Mouse (Mus musculus) hindbrain, embryonic 10.5 days (tissue): ENCODE data around the gene Igfbpl1. TPM values are rescaled to one million over a fixed set of nuclear protein-coding genes. Genes with fewer than 3 reads are reported as not detected.

Source experiments
- DNase-seq: peaks from one replicate; pipeline ENCODE4 v3.0.0-alpha.2; 2017; ENCODE audit warnings: low spot score
- H3K27ac ChIP-seq: fragments of 300-500 bp; sonication (generic); 2 replicates; pipeline ENCODE4 v1.5.1; 2016; ENCODE audit warnings: mild to moderate bottlenecking, moderate library complexity
- H3K27me3 ChIP-seq: fragments of 300-500 bp; sonication (generic); 2 replicates; pipeline ENCODE4 v1.6.1; 2016; ENCODE audit warnings: mild to moderate bottlenecking; ENCODE audit not compliant: poor library complexity, insufficient read depth, severe bottlenecking
- H3K36me3 ChIP-seq: fragments of 300-500 bp; sonication (generic); 2 replicates; pipeline ENCODE4 v1.6.1; 2016; ENCODE audit warnings: mild to moderate bottlenecking, moderate library complexity
- H3K4me1 ChIP-seq: fragments of 300-500 bp; sonication (generic); replicated peaks from 2 replicates; pipeline ENCODE4 v1.6.1; 2016; ENCODE audit warnings: mild to moderate bottlenecking
- H3K4me3 ChIP-seq: fragments of 300-500 bp; sonication (generic); 2 replicates; pipeline ENCODE4 v1.5.1; 2016; ENCODE audit warnings: mild to moderate bottlenecking, moderate library complexity
- H3K9me3 ChIP-seq: fragments of 300-500 bp; sonication (generic); 2 replicates; pipeline ENCODE4 v1.6.1; 2016; ENCODE audit warnings: mild to moderate bottlenecking, moderate library complexity
- whole genome bisulfite sequencing: fragments of 180-500 bp; shearing (Covaris S2); methylation state at CpG from one replicate; pipeline ENCODE4 v1.1.7; 2016; 5-methylcytosine and 5-hydroxymethylcytosine counted together
- polyA plus RNA-seq: library from polyadenylated mRNA; unstranded; fragments of >200 nt; fragmentation: Nextera tagmentation; extraction: Ambion mirVana; gene quantifications from 2 replicates; pipeline ENCODE4 v1.2.1, GENCODE M21; 2016

The Igfbpl1 gene
- 13.7 and 56.4 TPM in 2 replicates for polyA plus RNA-seq

DNA sequence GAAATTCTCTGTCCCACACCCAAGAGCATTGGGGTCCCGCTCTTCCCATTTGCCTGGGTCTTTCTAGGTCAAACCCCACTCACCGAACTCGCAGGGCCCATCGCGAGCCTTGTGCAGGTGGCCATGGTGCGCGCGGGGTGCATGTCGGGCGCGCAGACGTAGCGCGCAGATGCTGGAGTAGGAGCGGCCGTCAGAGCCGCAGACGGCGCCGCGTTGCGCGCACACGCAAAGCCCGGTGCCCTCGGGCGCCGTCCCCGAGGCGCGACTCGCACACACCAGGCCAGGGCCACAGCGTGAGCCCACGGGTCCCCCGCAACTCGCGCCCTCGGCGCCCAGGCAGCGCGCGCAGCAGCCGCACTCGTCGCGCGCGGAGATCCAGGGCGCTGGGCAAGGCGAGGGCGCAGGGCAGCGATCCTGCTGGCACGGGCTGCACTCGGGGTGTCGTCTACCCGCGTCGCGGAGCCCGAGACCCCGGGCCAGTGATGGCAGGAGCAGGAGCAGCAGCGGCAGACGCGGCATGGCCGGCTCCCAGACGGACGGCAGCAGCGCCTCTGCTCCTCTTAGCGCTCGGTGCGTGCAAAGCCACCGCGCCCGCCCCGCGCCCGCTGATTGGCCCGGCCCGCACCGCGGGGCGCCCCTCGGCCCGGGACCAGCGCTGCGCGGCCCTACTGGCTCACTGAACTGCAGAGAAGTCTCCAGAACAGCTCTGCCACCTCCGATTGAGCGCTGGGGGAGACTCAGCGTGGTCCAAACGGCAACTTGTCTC is at the start of gene Igfbpl1:
Gene Igfbpl1 (minus strand): TSS at position 649 of the 766 bp plus-strand sequence.
- H3K9me3 ChIP-seq = no peaks in the 10 kb centered on the region
- H3K4me1 ChIP-seq = peaks cover 81% of the 10 kb centered on the region
- peaks cover 87% of the 10 kb centered on the region for H3K27me3 ChIP-seq
- H3K36me3 ChIP-seq = no peaks in the 10 kb centered on the region
- peak within 1 kb of the TSS; percentile 86 for H3K27ac ChIP-seq
- peak within 1 kb of the TSS; percentile 60 for H3K4me3 ChIP-seq
- 1% methylated on average over 91 of the region's 91 CpGs for WGBS
- peak; percentile 62 for DNase-seq

DNA sequence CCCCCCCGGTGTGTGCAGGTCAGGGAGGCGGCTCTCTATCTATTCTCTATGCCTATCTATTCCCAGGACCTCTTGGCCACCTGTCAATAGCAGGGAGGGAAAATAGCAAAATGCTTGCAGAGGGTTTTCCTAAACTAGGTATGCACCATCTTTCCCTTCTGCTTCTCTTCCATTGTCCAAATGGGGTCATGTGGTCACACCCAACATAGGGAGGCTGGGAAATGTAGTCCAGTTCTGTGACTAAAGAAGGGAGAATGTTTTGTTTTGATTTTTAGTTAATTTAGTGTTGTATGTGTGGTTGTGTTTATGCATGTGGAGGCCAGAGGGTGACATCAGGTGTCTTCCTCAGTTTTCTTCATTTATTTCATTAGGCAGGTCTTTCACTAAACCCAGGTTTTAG is 45.4 kb upstream of the Igfbpl1 start:
- no peak for DNase-seq
- Histone ChIP-seq H3K36me3 (no peaks in the 10 kb centered on the region), H3K4me3 (no peak overlapping the region), H3K27me3 (peaks cover 8% of the 10 kb centered on the region), H3K4me1 (peaks cover 27% of the 10 kb centered on the region), H3K9me3 (peaks cover 8% of the 10 kb centered on the region), H3K27ac (no peak overlapping the region)
- 76% methylated on average over 2 of the region's 2 CpGs for whole genome bisulfite sequencing

DNA sequence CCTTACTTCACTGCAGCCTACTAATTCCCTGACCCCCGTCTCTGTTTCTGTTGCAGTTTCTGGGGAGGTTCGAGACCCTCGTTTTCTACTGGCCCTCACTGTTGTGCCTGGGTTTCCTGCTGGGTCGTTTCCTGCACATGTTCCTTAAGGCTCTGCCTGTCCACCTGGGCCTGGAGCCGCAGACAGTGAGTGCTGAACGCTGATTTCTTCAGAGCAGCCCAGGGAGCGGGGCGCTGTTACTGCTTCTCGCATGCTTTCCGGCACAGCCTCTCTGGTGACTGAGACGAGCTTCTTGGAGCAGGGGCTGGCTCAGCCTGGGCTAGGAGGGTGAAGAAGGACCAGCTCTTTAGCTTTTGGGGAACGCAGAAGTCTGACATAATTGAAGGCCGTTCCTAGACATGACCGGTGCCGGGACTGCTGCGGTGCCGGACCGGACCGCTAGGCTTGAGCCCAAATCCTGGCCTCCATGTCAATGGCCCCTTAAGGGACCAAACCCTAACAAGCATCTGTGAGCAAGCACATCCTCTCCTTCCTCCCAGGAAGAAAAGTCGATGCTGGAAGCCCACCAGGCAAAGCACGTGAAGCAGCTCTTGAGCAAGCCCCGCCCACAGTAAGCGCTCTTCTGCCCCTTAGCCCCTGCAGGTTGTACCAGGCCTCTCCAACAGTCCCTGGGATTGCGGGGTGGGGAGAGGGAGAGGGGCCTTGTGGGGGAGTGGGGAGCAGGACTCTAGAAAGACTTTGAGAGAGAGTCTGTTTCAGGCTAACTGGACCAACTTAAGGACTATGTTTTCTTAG is 42.5 kb upstream of the Igfbpl1 start:
- peak overlapping the region; percentile 18; the same call in 1 of the 2 replicates for H3K4me3 ChIP-seq
- WGBS = 20% methylated on average over 24 of the region's 24 CpGs
- peak overlapping the region; percentile 9; the same call in 1 of the 2 replicates for H3K27ac ChIP-seq
- DNase-seq = peak; percentile 26
- peaks cover 8% of the 10 kb centered on the region for H3K27me3 ChIP-seq
- no peaks in the 10 kb centered on the region for H3K9me3 ChIP-seq
- peaks cover 29% of the 10 kb centered on the region for H3K4me1 ChIP-seq
- H3K36me3 ChIP-seq = no peaks in the 10 kb centered on the region

DNA sequence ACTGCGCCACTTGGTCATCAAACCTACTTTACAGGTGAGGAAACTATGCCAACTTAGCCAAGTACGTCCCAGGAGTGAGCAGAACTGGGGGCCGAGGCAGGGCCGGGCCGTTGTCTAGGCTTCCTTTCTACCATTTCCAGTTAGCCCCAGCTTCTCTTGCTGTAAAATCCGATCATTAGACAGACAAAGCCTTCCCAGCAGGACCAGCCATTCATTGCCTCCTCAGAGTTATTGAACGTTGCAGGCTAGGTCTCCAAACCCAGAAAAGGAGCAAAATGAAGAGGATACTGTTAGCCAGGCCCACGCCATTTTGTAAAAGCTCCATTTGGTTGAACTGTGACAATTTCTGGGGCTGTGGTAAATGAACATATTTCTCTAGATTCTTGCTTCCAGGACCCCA is 40.7 kb upstream of the Igfbpl1 start:
- peaks cover 8% of the 10 kb centered on the region for H3K27me3 ChIP-seq
- H3K27ac ChIP-seq = no peak overlapping the region
- DNase-seq = no peak
- H3K36me3 ChIP-seq = no peaks in the 10 kb centered on the region
- WGBS = 64% methylated on average over 8 of the region's 8 CpGs
- no peaks in the 10 kb centered on the region for H3K9me3 ChIP-seq
- peaks cover 35% of the 10 kb centered on the region for H3K4me1 ChIP-seq
- no peak overlapping the region for H3K4me3 ChIP-seq

DNA sequence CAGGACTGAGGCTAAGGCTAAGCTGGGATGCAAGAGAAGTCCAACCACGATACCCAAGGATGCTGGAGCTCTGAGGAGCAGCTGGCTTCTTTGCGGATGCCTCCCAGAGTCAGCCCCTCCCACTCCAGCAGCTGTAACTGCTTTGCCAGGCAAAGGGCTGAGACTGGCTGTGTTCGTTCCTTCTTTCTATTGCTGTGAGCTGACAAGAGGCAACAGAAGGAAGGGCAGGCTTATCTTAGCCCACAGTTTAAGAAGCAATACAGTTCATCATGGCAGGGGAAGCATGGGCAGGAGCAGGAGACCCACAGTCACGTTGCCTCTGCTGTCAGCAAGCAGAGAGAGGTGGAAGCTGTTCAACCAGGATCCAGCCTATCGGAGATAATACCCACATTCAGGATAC is 34.4 kb upstream of the Igfbpl1 start:
- Histone ChIP-seq H3K4me3 (no peak overlapping the region), H3K27ac (no peak overlapping the region), H3K4me1 (peaks cover 14% of the 10 kb centered on the region; the same call in 1 of the 2 replicates), H3K9me3 (peaks cover 5% of the 10 kb centered on the region; the same call in 1 of the 2 replicates), H3K27me3 (peaks cover 3% of the 10 kb centered on the region; the same call in 1 of the 2 replicates), H3K36me3 (no peaks in the 10 kb centered on the region)
- DNase-seq = no peak
- WGBS = 64% methylated on average over 5 of the region's 5 CpGs

DNA sequence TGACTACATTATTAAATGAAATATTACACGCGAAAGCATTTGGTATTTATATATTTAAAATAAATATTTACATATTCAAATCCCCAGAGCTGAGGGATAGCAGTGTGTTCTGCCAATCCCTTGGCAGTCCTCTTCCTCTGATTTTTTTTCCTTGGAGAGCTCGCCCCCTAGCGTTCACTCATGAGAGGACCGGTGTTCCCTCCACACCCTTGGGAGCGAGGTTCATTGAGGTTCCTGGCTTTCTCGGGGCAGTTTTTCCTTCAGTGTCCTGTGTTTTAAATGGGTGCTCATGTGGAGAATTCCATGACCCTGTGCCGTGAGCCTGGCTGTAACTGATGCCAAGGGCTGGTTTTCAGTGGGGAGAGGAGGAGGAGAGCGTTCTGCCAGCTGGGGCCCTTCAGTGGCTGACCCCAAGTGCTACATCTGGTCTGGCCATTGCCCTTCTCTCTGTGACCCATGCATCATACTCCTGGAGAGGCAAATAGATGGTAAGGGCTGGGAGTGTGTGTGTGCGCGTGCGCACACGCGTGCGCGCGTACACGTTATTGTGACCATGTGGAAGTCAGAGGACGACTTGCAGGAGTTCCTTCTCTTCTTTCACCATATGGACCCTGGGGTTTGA is 29.2 kb upstream of the Igfbpl1 start:
- DNase-seq = peak; percentile 73
- H3K27me3 ChIP-seq = peaks cover 3% of the 10 kb centered on the region; the same call in 1 of the 2 replicates
- WGBS = 48% methylated on average over 19 of the region's 19 CpGs
- no peak overlapping the region for H3K4me3 ChIP-seq
- no peaks in the 10 kb centered on the region for H3K36me3 ChIP-seq
- H3K27ac ChIP-seq = no peak overlapping the region
- H3K9me3 ChIP-seq = peaks cover 5% of the 10 kb centered on the region; the same call in 1 of the 2 replicates
- H3K4me1 ChIP-seq = peaks cover 18% of the 10 kb centered on the region

DNA sequence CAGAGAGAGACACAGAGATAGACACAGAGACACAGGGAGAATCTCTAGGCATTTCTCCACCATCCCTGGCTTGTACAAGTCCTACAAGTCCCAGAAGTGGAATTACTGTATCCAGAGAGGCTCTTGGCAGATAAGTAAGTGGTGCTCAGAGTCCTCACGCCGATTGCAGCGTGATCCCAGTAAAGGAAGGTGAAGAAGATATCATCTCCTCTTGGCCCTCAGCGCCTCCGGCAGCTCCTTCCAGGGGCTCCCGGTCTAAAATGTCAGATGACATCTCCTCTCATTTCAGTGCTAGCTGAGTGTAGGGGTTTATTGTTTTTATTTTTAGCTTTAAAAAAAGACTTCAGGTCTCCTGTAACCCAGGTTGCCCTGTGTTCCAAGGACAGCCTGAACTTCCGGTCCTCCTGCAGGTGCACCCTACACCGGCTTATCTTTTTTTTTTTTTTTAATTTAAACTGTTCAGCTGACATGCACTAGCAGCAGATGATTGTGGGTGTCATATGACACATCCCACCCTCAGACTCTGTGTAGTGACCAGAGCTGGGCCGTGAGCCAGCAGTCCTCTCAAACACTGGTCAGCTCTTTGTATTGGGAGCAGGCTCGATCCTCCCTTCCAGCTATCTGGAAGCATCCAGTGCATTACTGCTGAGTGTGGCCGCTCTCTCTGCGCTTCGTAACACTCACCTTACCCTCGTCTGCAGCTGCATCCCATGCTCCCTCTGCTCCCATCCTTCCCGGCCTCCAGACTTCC is 26.9 kb upstream of the Igfbpl1 start:
- Histone ChIP-seq H3K9me3 (no peaks in the 10 kb centered on the region), H3K4me3 (no peak overlapping the region), H3K27ac (0 out of 2 replicates have a peak overlapping the region, but pooled peaks have one; percentile 23), H3K4me1 (peaks cover 37% of the 10 kb centered on the region), H3K27me3 (peaks cover 14% of the 10 kb centered on the region), H3K36me3 (no peaks in the 10 kb centered on the region)
- 81% methylated on average over 15 of the region's 15 CpGs for WGBS
- DNase-seq = no peak

DNA sequence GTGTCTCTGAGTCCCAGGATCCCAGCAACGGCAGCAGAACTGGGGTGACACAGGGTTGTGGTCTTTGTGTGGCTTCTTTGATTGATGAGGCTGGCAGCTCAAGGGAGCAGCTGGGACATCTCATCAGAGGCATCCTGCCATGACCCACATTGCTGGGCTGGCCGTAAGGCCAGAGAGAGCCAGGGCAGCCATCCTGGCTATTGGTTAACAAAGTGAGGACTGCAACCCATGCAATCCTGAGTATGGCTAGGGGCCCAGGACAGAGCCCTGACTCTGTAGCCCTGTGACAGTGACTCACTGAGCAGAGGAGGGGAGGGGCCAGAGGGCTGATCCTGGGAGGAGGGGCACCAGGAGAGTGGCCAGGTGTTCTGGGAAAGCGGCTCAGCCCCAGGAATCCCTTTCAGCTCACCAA is 24.9 kb upstream of the Igfbpl1 start:
- DNase-seq = peak; percentile 48
- H3K4me1 ChIP-seq = peaks cover 41% of the 10 kb centered on the region
- H3K9me3 ChIP-seq = no peaks in the 10 kb centered on the region
- H3K27me3 ChIP-seq = peaks cover 27% of the 10 kb centered on the region
- H3K4me3 ChIP-seq = no peak overlapping the region
- no peaks in the 10 kb centered on the region for H3K36me3 ChIP-seq
- 29% methylated on average over 3 of the region's 3 CpGs for WGBS
- H3K27ac ChIP-seq = peak overlapping the region; percentile 79

DNA sequence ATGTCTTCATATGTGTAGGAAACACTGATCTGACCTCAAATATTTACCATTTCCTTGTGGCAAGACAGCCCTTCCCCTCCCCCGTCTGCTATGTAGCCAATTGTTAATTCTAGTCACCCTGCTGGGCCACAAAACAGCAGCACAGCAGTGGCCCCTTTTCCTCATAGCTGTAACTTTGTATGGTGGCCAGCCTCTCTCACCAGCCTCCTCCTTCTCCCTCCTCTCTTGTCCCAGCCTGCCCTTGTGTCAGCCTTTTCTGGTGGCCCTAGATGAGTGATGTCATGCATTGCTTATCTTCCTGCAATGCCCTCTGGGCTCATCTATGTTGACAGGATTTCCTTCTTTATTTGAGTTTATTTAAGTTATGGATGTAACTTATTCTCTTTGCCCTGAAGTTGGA is 22.7 kb upstream of the Igfbpl1 start:
- Histone ChIP-seq H3K27me3 (peaks cover 28% of the 10 kb centered on the region), H3K36me3 (no peaks in the 10 kb centered on the region), H3K27ac (0 out of 2 replicates have a peak overlapping the region, but pooled peaks have one; percentile 53), H3K4me1 (peaks cover 45% of the 10 kb centered on the region), H3K4me3 (no peak overlapping the region), H3K9me3 (no peaks in the 10 kb centered on the region)
- DNase-seq = no peak
- whole genome bisulfite sequencing = 14% methylated on average over 1 of the region's 1 CpGs

DNA sequence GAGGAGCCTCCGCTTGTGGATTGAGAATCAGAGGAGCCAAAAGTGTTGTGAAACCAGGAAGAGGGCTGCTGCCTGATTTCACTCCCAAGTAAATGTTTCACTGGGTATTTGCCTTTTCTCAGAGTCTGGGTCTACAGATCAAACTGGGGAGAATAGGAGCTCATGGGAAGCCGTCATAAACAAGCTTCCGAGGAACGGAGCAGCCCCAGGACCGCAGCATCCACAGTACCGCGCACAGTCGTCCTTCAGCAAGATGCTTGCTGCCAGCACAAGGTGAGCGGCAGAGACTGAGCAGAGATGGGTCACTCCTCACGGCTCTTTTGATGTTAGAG is 22.1 kb upstream of the Igfbpl1 start:
- Histone ChIP-seq H3K36me3 (no peaks in the 10 kb centered on the region), H3K9me3 (no peaks in the 10 kb centered on the region), H3K4me3 (no peak overlapping the region), H3K4me1 (peaks cover 45% of the 10 kb centered on the region), H3K27ac (peak overlapping the region; percentile 53; the same call in 1 of the 2 replicates), H3K27me3 (peaks cover 28% of the 10 kb centered on the region)
- no peak for DNase-seq
- whole genome bisulfite sequencing = 38% methylated on average over 10 of the region's 10 CpGs

DNA sequence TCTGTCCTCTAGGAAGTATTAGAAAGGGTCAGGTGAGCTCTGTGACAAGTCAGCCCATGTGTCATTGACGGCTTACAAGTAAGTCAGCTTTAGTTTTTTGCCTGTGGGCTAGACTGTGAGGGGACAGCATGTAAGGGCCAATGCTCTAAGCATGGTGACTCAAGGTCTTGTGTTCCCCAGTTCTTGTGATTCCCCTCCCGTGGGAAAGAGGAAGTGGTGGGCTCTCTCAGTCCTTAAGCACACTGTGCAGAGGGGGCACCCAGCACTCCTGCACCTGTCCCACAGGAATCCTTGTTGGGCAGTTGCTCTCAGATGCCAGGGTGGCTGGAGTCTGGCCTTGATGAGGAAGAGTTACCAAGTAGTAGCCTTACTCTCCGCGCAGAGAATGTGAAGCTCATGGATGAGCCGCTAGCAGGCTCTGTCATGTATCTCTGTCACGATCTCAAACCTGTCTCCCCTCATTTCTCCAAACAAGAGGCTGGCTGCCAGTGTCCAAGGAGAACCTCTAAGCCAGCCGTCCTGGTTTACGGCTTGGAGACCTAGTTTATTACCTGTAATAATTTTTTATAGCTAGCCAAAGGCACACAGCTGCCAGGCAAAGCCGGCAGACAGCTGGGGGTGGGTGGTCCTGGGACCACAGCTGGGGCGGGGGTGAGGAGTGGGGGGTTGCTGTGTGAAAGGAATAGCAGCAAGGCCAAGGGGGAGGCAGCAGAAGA is 21.5 kb upstream of the Igfbpl1 start, which contains the start of gene Stra6l:
Gene Stra6l (plus strand): TSS at position 556 of the 716 bp plus-strand sequence.
- peak within 1 kb of the TSS; percentile 53; the same call in 1 of the 2 replicates for H3K27ac ChIP-seq
- H3K27me3 ChIP-seq = peaks cover 28% of the 10 kb centered on the region
- peaks cover 45% of the 10 kb centered on the region for H3K4me1 ChIP-seq
- no peak for DNase-seq
- H3K9me3 ChIP-seq = no peaks in the 10 kb centered on the region
- no peaks in the 10 kb centered on the region for H3K36me3 ChIP-seq
- 74% methylated on average over 10 of the region's 10 CpGs for WGBS
- H3K4me3 ChIP-seq = no peak within 1 kb of the TSS
